Mouse (Mus musculus): ENCODE data around the gene Lrrc8c.

The Lrrc8c gene

GRCm38 (mm10) chr5:105500132-105501121 lies 18.8 kb upstream of the Lrrc8c start:
- DNase-seq (ENCODE audit: low spot score in 2 of 2) = no peak

DNA sequence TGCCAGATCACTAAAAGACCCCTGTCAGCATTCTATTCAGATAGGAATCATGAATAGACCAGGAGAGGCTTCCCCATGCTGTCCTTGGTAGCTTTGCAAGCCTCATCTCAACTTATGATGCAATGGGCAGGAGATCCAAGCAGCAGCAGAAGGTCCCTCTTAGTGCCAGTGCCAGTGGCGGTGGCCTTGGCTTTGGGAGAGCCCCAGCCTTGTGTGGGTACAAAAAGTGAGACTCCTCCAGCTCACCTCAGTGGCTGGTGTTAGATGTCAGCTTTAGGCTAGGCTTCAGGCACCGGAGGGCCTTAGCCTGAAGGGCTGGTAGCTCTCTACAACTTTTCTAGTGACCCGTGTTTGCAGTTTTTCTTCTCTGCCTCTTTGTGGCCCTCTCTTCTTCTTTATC lies 18.1 kb upstream of the Lrrc8c start:
- DNase-seq (ENCODE audit: low spot score in 2 of 2) = no peak

- no peak for DNase-seq (ENCODE audit: low spot score in 2 of 2)
Observed at GRCm38 (mm10) chr5:105508813-105509212, 10.4 kb upstream of the Lrrc8c start.

DNA sequence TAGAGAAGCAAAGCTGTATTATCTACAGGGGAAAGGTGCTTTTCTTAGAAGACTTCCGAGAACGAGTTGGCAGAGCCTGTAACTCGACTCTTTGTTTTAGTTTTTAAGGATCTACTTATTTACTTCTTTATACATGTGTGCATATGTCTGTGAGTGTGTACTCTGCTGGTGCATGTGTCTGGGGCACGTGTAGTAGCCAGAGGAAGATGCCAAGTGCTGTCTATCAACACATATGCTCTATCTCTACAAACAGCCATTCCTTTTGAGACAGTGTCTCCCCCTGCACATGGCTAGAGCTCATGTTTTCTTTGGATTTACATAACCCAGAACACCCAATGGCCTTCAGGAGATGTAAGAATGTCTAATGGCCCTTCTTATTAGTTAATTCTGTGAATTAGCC lies 6.9 kb upstream of the Lrrc8c start:
- DNase-seq (ENCODE audit: low spot score in 2 of 2) = no peak

GRCm38 (mm10) chr5:105515532-105515931 lies 3.7 kb upstream of the Lrrc8c start:
- DNase-seq (ENCODE audit: low spot score in 2 of 2) = no peak

DNA sequence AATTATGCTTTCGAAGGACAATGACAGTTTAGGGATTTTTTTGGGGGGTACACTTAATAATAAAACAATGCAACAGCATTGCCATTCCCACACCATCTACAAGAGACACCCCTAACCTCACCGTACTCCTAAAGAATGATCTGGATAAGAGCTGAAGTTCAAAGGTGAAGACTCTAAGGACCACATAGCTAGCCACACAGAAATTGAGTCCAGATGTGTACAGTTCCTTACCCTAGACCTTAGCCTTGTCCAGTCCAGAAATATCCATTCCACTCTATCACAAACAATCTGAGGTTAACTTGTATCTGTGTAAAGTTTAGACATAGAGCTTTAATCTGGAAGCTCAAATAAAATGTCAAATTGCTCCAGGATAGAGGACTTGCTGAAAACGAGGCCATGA lies 2.9 kb upstream of the Lrrc8c start:
- no peak for DNase-seq (ENCODE audit: low spot score in 2 of 2)

DNA sequence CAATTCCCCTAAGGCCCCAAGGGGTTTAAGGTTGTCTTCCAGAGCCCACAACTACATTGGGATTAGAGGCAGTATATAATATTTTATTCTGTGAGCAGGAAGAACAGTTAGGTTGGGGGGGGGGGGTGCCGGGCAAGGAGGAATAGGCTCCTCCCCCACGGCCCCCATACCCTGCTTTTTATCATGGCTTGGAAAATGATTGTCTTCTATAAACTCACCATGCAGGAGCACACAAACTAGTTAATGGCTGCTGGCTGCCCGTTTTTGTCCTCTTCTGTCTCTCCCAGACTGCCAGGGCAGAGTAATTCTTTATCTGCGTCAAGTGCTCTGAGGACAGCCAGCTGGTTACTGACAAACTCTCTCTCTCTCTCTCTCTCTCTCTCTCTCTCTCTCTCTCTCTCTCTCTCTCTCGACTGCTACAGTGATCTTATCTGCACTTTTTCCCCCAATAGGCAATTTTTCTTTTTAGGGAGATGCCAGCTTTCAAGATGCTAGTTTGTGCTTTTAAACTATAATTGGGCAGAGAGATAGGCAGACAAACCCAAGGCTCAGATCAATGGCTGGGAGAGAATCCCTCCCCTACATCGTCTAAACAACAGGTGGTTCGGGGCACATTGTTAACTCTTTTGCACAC lies 1.1 kb upstream of the Lrrc8c start:
- DNase-seq (ENCODE audit: low spot score in 2 of 2) = no peak

GRCm38 (mm10) chr5:105518626-105519095 lies 527 bp upstream of the Lrrc8c start:
- peak; percentile 66 to 74 for DNase-seq (ENCODE audit: low spot score in 2 of 2)

DNA sequence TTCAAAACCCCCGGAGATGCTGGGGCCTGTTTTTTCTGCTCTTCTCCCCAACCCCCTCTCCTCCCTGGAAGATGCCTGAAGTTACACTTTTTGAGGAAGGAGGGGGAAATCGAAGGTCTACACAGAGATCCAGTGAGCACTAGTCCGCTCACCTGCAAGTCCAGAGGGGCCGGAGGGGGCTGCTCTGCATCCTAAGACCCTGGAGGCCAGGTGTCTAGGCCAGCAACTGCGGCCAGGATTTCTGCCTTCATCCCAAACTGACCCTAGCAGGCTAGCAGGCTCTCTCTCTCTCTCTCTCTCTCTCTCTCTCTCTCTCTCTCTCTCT lies 750 bp downstream of the Lrrc8c start:
- no peak for DNase-seq (ENCODE audit: low spot score in 2 of 2)

DNA sequence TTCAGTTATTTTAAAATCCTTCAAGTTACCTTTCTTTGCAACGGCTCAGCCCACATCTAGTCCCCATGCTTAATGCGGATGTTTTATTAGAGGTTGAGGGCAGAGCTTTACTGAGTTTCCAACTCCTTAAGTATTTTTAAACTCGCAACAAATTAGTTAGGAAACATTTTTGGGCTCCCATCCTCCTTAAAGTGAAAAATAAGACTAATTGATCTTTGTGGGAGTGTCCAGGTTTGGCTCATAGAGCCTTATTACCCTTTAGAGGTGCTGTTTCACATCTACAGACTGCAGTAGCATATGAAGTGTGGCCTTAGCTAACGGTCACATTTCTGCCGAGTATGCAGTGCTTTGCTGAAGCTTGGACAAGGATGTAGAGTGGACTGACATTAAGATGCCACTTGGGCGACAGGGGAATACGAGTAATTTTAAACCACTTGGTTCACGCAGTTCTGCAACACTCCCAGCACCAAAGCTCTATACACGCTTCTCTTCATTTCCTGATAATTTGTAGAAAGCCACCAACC lies 1.3 kb downstream of the Lrrc8c start:
- no peak for DNase-seq (ENCODE audit: low spot score in 2 of 2)

GRCm38 (mm10) chr5:105523452-105523851 lies 4.3 kb downstream of the Lrrc8c start:
- DNase-seq (ENCODE audit: low spot score in 2 of 2) = no peak

DNA sequence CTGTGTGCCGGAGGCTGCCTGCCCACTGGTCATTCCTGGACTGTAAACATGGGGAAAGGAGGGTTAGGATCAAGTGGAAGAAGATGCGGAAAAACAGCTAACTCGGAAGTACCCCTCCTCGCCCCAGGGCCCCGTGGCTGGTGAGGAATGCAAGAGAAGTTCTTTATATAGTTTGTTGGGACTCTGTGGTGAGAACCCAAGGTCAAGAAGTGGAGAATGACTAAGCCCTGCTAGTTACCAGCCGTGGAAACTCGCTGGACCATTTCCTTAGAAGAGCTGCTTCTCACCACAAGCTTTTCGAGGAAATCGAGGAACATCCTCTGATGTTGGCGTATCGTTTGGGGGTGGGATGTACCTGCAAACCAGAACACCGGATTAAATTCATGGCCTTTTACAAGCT lies 5.8 kb downstream of the Lrrc8c start:
- no peak for DNase-seq (ENCODE audit: low spot score in 2 of 2)

- DNase-seq (ENCODE audit: low spot score in 2 of 2) = no peak
Observed at GRCm38 (mm10) chr5:105526107-105526645, 7.0 kb downstream of the Lrrc8c start.

GRCm38 (mm10) chr5:105526766-105527165 lies 7.6 kb downstream of the Lrrc8c start:
- no peak for DNase-seq (ENCODE audit: low spot score in 2 of 2)

- no peak for DNase-seq (ENCODE audit: low spot score in 2 of 2)
Observed at GRCm38 (mm10) chr5:105527477-105528331, 8.5 kb downstream of the Lrrc8c start.

DNA sequence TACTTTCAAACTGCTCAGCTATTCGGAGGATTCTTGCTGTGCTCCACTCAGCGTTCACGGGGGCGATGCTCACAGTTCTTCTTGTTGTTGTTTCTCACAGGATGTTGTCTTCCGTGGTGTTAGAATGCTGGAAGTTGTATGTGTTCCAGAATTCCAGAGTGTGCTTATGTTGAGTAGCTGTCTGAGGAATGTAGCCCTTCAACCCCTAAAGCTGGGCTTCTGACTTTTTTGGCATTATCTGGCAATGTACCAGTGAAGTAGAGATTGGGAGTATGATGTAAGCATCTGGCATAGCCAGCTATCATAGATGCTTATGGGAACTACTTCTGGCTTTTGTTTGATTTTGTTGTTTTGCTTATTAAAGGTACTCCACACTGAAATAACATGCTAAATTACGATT lies 11.4 kb downstream of the Lrrc8c start:
- DNase-seq (ENCODE audit: low spot score in 2 of 2) = no peak

DNA sequence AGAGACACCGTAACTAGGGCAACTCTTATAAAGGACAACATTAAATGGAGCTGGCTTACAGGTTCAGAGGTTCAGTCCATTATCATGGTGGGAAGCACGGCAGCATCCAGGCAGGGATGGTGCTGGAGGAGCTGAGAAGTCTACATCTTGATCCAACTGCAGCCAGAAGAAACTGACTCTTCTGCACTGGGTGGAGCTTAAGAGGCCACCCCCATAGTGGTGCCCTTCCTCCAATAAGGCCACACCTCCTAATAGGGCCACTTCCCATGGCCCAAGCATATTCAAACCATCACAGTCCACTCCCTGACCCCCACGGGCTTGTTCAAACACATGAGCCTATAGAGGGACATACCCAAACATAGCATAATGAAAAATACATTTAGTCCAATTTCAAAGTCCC lies 16.0 kb downstream of the Lrrc8c start:
- DNase-seq (ENCODE audit: low spot score in 2 of 2) = no peak

DNA sequence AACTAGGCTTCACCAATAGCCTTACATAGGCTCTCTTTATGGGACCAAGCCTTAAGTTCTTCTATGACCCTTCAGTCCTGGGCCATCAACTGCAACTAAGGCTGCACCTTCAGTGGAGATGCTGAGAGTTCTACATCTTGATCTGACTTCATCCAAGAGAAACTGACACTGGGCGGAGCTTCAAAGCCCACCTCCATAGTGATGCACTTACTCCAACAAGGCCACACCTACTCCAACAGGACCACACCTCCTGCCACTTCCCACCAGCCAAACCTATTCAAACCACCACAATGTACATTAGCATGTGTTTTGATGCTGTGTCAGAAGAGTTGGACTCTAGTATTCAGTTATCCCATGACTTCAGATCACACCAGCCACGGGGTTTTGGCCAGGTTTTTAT lies 17.0 kb downstream of the Lrrc8c start:
- DNase-seq (ENCODE audit: low spot score in 2 of 2) = no peak

- DNase-seq (ENCODE audit: low spot score in 2 of 2) = no peak
Observed at GRCm38 (mm10) chr5:105537101-105537723, 18.0 kb downstream of the Lrrc8c start.

GRCm38 (mm10) chr5:105541051-105541450 lies 21.9 kb downstream of the Lrrc8c start:
- no peak for DNase-seq (ENCODE audit: low spot score in 2 of 2)

- DNase-seq (ENCODE audit: low spot score in 2 of 2) = no peak
Observed at GRCm38 (mm10) chr5:105545126-105545525, 25.9 kb downstream of the Lrrc8c start.
